Mouse (Mus musculus) cerebellum, adult 2 months (tissue): ENCODE data around the gene Rps27l.

Experiments used
- CTCF ChIP-seq: fragments of 200-500 bp; IDR thresholded peaks from 2 replicates; pipeline ENCODE4 v1.5.1; 2011; ENCODE audit warnings: low read depth, mild to moderate bottlenecking, control low read depth, low read length, moderate library complexity, borderline replicate concordance; ENCODE audit not compliant: insufficient read depth
- POLR2A ChIP-seq: fragments of 200-500 bp; IDR thresholded peaks from 2 replicates; pipeline ENCODE4 v1.6.1; 2011; ENCODE audit warnings: low read length, control low read depth, borderline replicate concordance; ENCODE audit not compliant: insufficient read depth

GRCm38 (mm10) chr9:66980458-66980857, 34.6 kb downstream of the Rps27l start:
- TF ChIP-seq POLR2A (no peak), CTCF (peak; percentile 58)
